Mouse (Mus musculus): ENCODE measurements around the gene Abat.
"Not testable (repeated sequence)": the region's sequence is repeated elsewhere in the genome, so short reads cannot be mapped to it uniquely, and the experiment has no call there.

- TF ChIP-seq CTCF (IDR thresholded peaks at IDR 0.05; ENCODE audit: borderline replicate concordance, insufficient read depth, low read length); POLR2A (IDR thresholded peaks at IDR 0.05; ENCODE audit: low read depth, low read length): not testable (repeated sequence)
Measured at GRCm38 (mm10) chr16:8561101-8561500, 47.9 kb downstream of the Abat start.
